In the genomic region with DNA sequence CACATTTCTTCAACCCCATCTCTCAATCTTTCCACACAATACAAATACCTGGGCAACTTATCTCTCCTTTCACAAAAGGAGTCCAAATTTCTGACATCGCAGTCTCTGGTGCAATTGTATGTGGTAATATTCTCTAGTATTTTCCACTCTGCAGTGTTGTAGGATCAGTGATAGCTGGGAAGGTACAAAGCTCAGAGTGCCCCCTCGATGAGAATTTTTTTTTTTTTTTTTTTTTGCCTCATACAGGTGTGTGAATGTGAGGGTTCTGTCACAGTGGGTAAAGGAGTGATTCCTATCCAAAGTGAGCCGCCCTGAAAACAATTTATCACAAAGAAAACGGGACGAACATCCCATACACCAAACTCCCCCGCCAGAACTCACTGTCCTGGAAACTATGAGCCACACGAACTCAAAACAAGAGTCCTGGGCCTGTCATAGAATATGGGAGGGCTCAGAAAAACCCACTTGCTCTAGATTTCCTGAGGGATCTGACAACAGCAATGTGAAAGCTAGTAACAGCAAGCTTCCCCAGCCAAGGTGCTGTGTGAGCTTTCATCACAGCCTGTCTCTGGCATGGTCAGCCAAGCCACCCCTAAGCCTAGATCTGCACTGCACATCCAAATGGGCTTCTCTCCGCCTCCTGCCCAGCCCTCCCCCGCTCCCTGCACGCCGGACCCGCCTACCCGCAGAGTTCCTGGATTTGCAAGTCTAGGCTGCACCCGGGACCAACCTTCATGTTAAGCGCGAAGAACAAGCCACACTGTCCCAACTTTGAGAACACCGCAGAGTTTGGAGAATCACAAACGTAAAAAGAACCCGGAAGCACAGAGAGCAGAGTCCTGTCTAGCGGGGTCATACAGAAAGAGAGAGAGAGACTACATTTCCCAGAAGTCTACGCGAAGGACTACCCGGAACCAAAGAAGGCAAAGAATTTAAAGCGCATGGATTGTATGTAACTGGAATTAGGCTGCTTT, we compare ENCODE assay signal across 8 mouse cellular contexts. TPM values are rescaled to one million over a fixed set of nuclear protein-coding genes. Genes with fewer than 3 reads are reported as not detected.
A peak's percentile ranks its signal among the peaks of the same experiment; 100 is the strongest.
DNase-seq lines count a peak whose midpoint lies in the region; ATAC-seq and TF ChIP-seq lines count a peak whose summit lies in the region.

Zfp85 (minus strand) TSS at position 896 of the 974 bp plus-strand sequence.

- peak within 1 kb of the TSS; percentile 90 for H3K4me3 ChIP-seq in heart, embryonic 12.5 days
- H3K4me3 ChIP-seq in kidney, postnatal 0 days (replicated peaks; ENCODE audit: low read depth, low read length): peak within 1 kb of the TSS; percentile 74
- H3K4me3 ChIP-seq in liver, adult 2 months (ENCODE audit: insufficient read depth, low read depth, low read length): peak within 1 kb of the TSS; percentile 73
- H3K4me3 ChIP-seq in myocyte: peak within 1 kb of the TSS; percentile 33

- peak; percentile 73; the same call in 1 of the 2 replicates for ATAC-seq in erythroid progenitor cell, adult 5-6 weeks (replicated peaks; ENCODE audit: low FRiP score, poor library complexity, severe bottlenecking)
- peak; percentile 91 for ATAC-seq in heart, embryonic 12.5 days (ENCODE audit: insufficient number of reproducible peaks, low FRiP score)
- peak; percentile 95 for ATAC-seq in kidney, postnatal 0 days (replicated peaks; ENCODE audit: low FRiP score, low read depth)

- H3K9ac ChIP-seq in heart, embryonic 12.5 days: peak within 1 kb of the TSS; percentile 78
- peak within 1 kb of the TSS; percentile 62; the same call in 1 of the 2 replicates for H3K9ac ChIP-seq in kidney, postnatal 0 days (ENCODE audit: low read depth, low read length)
- peak within 1 kb of the TSS; percentile 70 for H3K9ac ChIP-seq in liver, adult 2 months (ENCODE audit: low read depth, low read length)

- peak; percentile 78 for DNase-seq in CD4-positive, CD25-positive, alpha-beta regulatory T cell, adult 2 months (ENCODE audit: low read depth, low spot score)
- DNase-seq in brain, embryonic 18.5 days (ENCODE audit: low read depth, low spot score): peak; percentile 59
- DNase-seq in kidney, postnatal 0 days (ENCODE audit: low spot score): peak; percentile 95
- peak; percentile 85 for DNase-seq in liver, adult 2 months (ENCODE audit: extremely low read depth, low read depth, low spot score)
- peak; percentile 34 to 70 for DNase-seq in spleen, postnatal 4 days (ENCODE audit: low spot score in 2 of 2)

- H3K79me2 ChIP-seq in liver, adult 2 months (ENCODE audit: control insufficient read depth, insufficient read depth, low read length): no peaks in the 10 kb centered on the region
- H3K79me2 ChIP-seq in myocyte (ENCODE audit: control insufficient read depth, insufficient read depth): no peaks in the 10 kb centered on the region

- no peak for TF ChIP-seq POLR2A in liver, adult 2 months (IDR thresholded peaks at IDR 0.05; ENCODE audit: extremely low read depth, insufficient read depth, low read length)
- TF ChIP-seq POLR2A in myocyte (IDR thresholded peaks at IDR 0.05; ENCODE audit: insufficient read length, low read depth): peak; percentile 29

- H3K9me3 ChIP-seq in heart, embryonic 12.5 days (replicated peaks): 0 out of 2 replicates have a peak, but pooled peaks cover 2% of the 10 kb centered on the region
- no peaks in the 10 kb centered on the region for H3K9me3 ChIP-seq in kidney, postnatal 0 days (replicated peaks; ENCODE audit: low read length)

- peaks cover 5% of the 10 kb centered on the region for H3K4me1 ChIP-seq in heart, embryonic 12.5 days (replicated peaks)
- H3K4me1 ChIP-seq in kidney, postnatal 0 days (replicated peaks; ENCODE audit: insufficient read depth, low read length): peaks cover 4% of the 10 kb centered on the region; the same call in 1 of the 2 replicates
- no peaks in the 10 kb centered on the region; the same call in 1 of the 2 replicates for H3K4me1 ChIP-seq in liver, adult 2 months (ENCODE audit: control insufficient read depth, insufficient read depth, low read length)

- TF ChIP-seq CTCF in kidney, postnatal 0 days (IDR thresholded peaks at IDR 0.05; ENCODE audit: low read depth): no peak
- no peak for TF ChIP-seq CTCF in liver, adult 2 months (IDR thresholded peaks at IDR 0.05; ENCODE audit: low read depth, low read length)

- H3K27ac ChIP-seq in heart, embryonic 12.5 days (ENCODE audit: poor library complexity, severe bottlenecking): peak within 1 kb of the TSS; percentile 70
- H3K27ac ChIP-seq in kidney, postnatal 0 days: peak within 1 kb of the TSS; percentile 80
- H3K27ac ChIP-seq in liver, adult 2 months (replicated peaks; ENCODE audit: insufficient read depth, low read depth, low read length): peak within 1 kb of the TSS; percentile 82

- H3K36me3 ChIP-seq in heart, embryonic 12.5 days: peaks cover 12% of the 10 kb centered on the region
- no peaks in the 10 kb centered on the region for H3K36me3 ChIP-seq in kidney, postnatal 0 days (ENCODE audit: insufficient read depth, low read length)
- peaks cover 6% of the 10 kb centered on the region for H3K36me3 ChIP-seq in liver, adult 2 months (ENCODE audit: control insufficient read depth, insufficient read depth, low read length)
- H3K36me3 ChIP-seq in myocyte (ENCODE audit: control insufficient read depth, insufficient read depth): peaks cover 3% of the 10 kb centered on the region

- H3ac ChIP-seq in myocyte (ENCODE audit: control insufficient read depth, insufficient read length): no peak within 1 kb of the TSS

- 6% methylated on average over 24 of the region's 24 CpGs for WGBS in heart, embryonic 12.5 days
- 6% methylated on average over 24 of the region's 24 CpGs for WGBS in kidney, postnatal 0 days
- WGBS in liver, adult 2 months: 3% methylated on average over 24 of the region's 24 CpGs

- H3K27me3 ChIP-seq in heart, embryonic 12.5 days (replicated peaks): no peaks in the 10 kb centered on the region
- H3K27me3 ChIP-seq in kidney, postnatal 0 days (ENCODE audit: insufficient read depth, low read length): no peaks in the 10 kb centered on the region
- H3K27me3 ChIP-seq in liver, adult 2 months (ENCODE audit: control insufficient read depth, insufficient read depth, low read length): no peaks in the 10 kb centered on the region
- H3K27me3 ChIP-seq in myocyte (ENCODE audit: control insufficient read depth, insufficient read depth, insufficient read length): no peaks in the 10 kb centered on the region

- H3K4me2 ChIP-seq in heart, embryonic 12.5 days: peak within 1 kb of the TSS; percentile 83
- H3K4me2 ChIP-seq in kidney, postnatal 0 days (ENCODE audit: low read length): peak within 1 kb of the TSS; percentile 59
- H3K4me2 ChIP-seq in myocyte (ENCODE audit: low read depth): peak within 1 kb of the TSS; percentile 84

TF ChIP-seq in myocyte, 11 proteins besides CTCF, POLR2A, EP300 and RAD21:
- TF ChIP-seq TCF3 (IDR thresholded peaks at IDR 0.05; ENCODE audit: insufficient read length, low read depth) (no peak), SRF (IDR thresholded peaks at IDR 0.05; ENCODE audit: control insufficient read depth, insufficient read length, low read depth) (no peak)
TF ChIP-seq in myocyte: peak in this region for 0.

RNA-seq across cellular contexts. Expression of gene Zfp85, which starts in this region (rescaled TPM):
- total RNA-seq in erythroid progenitor cell, adult 5-6 weeks (2015; ENCODE audit: low replicate concordance): 4.2 and 4.3 TPM in 2 replicates
- 0.23 TPM in 1 of 2 replicates, not detected in the other for total RNA-seq in erythroid progenitor cell, adult 5-6 weeks (2017; ENCODE audit: low replicate concordance)
- 2.6 and 3.3 TPM in 2 replicates for polyA plus RNA-seq in heart, embryonic 12.5 days (2016; fragmentation: Nextera tagmentation; extraction: Ambion mirVana)
- 5.3 and 5.4 TPM in 2 replicates for polyA plus RNA-seq in kidney, postnatal 0 days (2015; fragmentation: Nextera tagmentation; extraction: Ambion mirVana)
- total RNA-seq in liver, adult 2 months (2014; rRNA removed): 4.9 and 5.4 TPM in 2 replicates
- polyA plus RNA-seq in liver, adult 2 months (2012; rRNA removed): 0.21 and 0.64 TPM in 2 replicates
- polyA plus RNA-seq in myocyte (2012; fragmentation: generic; extraction: Trizol): 0.66 TPM

Comparison
In these comparisons a context has a peak if more than half of its experiments do, and no peak if none do; other contexts are left out.
1. Peak in every context shown above with its lines: DNase-seq, ATAC-seq, H3K4me3 ChIP-seq and H3K27ac ChIP-seq.
2. H3K4me3 ChIP-seq: peak in every context shown above with its lines; median percentile 90 in heart, embryonic 12.5 days; 74 in kidney, postnatal 0 days; 73 in liver, adult 2 months; 33 in myocyte.